Mouse (Mus musculus): ENCODE measurements around the gene Ddx43. TPM values are rescaled to one million over a fixed set of nuclear protein-coding genes. Genes with fewer than 3 reads are reported as not detected.
"Not testable (repeated sequence)": the region's sequence is repeated elsewhere in the genome, so short reads cannot be mapped to it uniquely, and the experiment has no call there.

Ddx43 gene
- not detected for total RNA-seq (2021)
- long read RNA-seq, experiment 1: 0 reads
- long read RNA-seq, experiment 2: 0 reads

- DNase-seq (ENCODE audit: low spot score): no peak
These were observed at the start of gene Ddx43 for GRCm38 (mm10) chr9:78395630-78396351. Ddx43 (plus strand) TSS chr9:78395777.

GRCm38 (mm10) chr9:78347004-78347403 is 48.6 kb upstream of the Ddx43 start:
- DNase-seq (ENCODE audit: low spot score): no peak

- DNase-seq (ENCODE audit: low spot score): not testable (repeated sequence)
These were observed 47.2 kb upstream of the Ddx43 start for GRCm38 (mm10) chr9:78348206-78349004.

GRCm38 (mm10) chr9:78349141-78349540 is 46.4 kb upstream of the Ddx43 start:
- DNase-seq (ENCODE audit: low spot score): not testable (repeated sequence)

GRCm38 (mm10) chr9:78350007-78350406 is 45.6 kb upstream of the Ddx43 start:
- not testable (repeated sequence) for DNase-seq (ENCODE audit: low spot score)

GRCm38 (mm10) chr9:78351504-78352220 is 43.9 kb upstream of the Ddx43 start:
- DNase-seq (ENCODE audit: low spot score): no peak

- DNase-seq (ENCODE audit: low spot score): no peak
These were observed 40.7 kb upstream of the Ddx43 start for GRCm38 (mm10) chr9:78354665-78355578.

- DNase-seq (ENCODE audit: low spot score): no peak
These were observed 40.0 kb upstream of the Ddx43 start, which contains the start of gene Gsta2 for GRCm38 (mm10) chr9:78355611-78356010. Gsta2 (minus strand) TSS chr9:78355788.

GRCm38 (mm10) chr9:78358053-78358452 is 37.5 kb upstream of the Ddx43 start:
- peak; percentile 36 for DNase-seq (ENCODE audit: low spot score)

- no peak for DNase-seq (ENCODE audit: low spot score)
These were observed 35.7 kb upstream of the Ddx43 start for GRCm38 (mm10) chr9:78359750-78360483.

- DNase-seq (ENCODE audit: low spot score): no peak
These were observed 35.1 kb upstream of the Ddx43 start for GRCm38 (mm10) chr9:78360484-78360872.

- no peak for DNase-seq (ENCODE audit: low spot score)
These were observed 32.2 kb upstream of the Ddx43 start for GRCm38 (mm10) chr9:78363374-78363773.

GRCm38 (mm10) chr9:78364701-78365100 is 30.9 kb upstream of the Ddx43 start:
- no peak for DNase-seq (ENCODE audit: low spot score)

GRCm38 (mm10) chr9:78365850-78366544 is 29.6 kb upstream of the Ddx43 start:
- DNase-seq (ENCODE audit: low spot score): no peak

- DNase-seq (ENCODE audit: low spot score): not testable (repeated sequence)
These were observed 27.6 kb upstream of the Ddx43 start, which contains the start of gene Dppa5a for GRCm38 (mm10) chr9:78367959-78368358. Dppa5a (minus strand) TSS chr9:78368177.

- no peak for DNase-seq (ENCODE audit: low spot score)
These were observed 26.8 kb upstream of the Ddx43 start for GRCm38 (mm10) chr9:78368671-78369293.

GRCm38 (mm10) chr9:78369349-78369748 is 26.2 kb upstream of the Ddx43 start:
- no peak for DNase-seq (ENCODE audit: low spot score)

- no peak for DNase-seq (ENCODE audit: low spot score)
These were observed 25.8 kb upstream of the Ddx43 start for GRCm38 (mm10) chr9:78369786-78370185.

GRCm38 (mm10) chr9:78371441-78371840 is 24.1 kb upstream of the Ddx43 start:
- DNase-seq (ENCODE audit: low spot score): no peak

All from gastrocnemius, adult 18-20 months (tissue).